12 mouse cellular contexts compared by ENCODE assay signal in genomic region chr11:96878715-96879114, GRCm38 (mm10). TPM values are rescaled to one million over a fixed set of nuclear protein-coding genes. Genes with fewer than 3 reads are reported as not detected.
DNase-seq lines count a peak whose midpoint lies in the region; ATAC-seq lines count a peak whose summit lies in the region.
"Had no signal": no experiment of that assay in that cellular context is flagged by ENCODE, and none has a peak within 500 bp of the region (broad histone marks: within the 10 kb centered on the region; RNA-seq: fewer than 3 reads in every experiment).

No protein-coding gene starts in this region.

- H3K4me2 ChIP-seq in neural tube, embryonic 11.5 days (ENCODE audit: low read depth) = no peak overlapping the region
- no peak overlapping the region for H3K4me2 ChIP-seq in forebrain, embryonic 16.5 days (ENCODE audit: low read length)
- H3K4me2 ChIP-seq: heart, embryonic 13.5 days; kidney, embryonic 15.5 days had no signal

- whole genome bisulfite sequencing in neural tube, embryonic 11.5 days = 49% methylated on average over 3 of the region's 3 CpGs
- WGBS in forebrain, embryonic 16.5 days = 29% methylated on average over 3 of the region's 3 CpGs

- no peaks in the 10 kb centered on the region for H3K9me3 ChIP-seq in neural tube, embryonic 11.5 days (ENCODE audit: control insufficient read depth, low read length)
- no peaks in the 10 kb centered on the region for H3K9me3 ChIP-seq in forebrain, embryonic 16.5 days (ENCODE audit: control insufficient read depth, low read length)
- H3K9me3 ChIP-seq: heart, embryonic 13.5 days; kidney, embryonic 15.5 days had no signal

- no peaks in the 10 kb centered on the region for H3K27me3 ChIP-seq in neural tube, embryonic 11.5 days (ENCODE audit: control insufficient read depth, insufficient read depth, low read length)
- H3K27me3 ChIP-seq in forebrain, embryonic 16.5 days (replicated peaks; ENCODE audit: control insufficient read depth, insufficient read depth, low read length) = no peaks in the 10 kb centered on the region

- H3K4me3 ChIP-seq in neural tube, embryonic 11.5 days (ENCODE audit: low read depth, low read length) = no peak overlapping the region
- no peak overlapping the region for H3K4me3 ChIP-seq in forebrain, embryonic 16.5 days (replicated peaks; ENCODE audit: low read length)
- H3K4me3 ChIP-seq: heart, embryonic 13.5 days; kidney, embryonic 15.5 days had no signal

- no peak for ATAC-seq in neural tube, embryonic 11.5 days (ENCODE audit: insufficient read depth, low FRiP score, low TSS enrichment)
- ATAC-seq in forebrain, embryonic 16.5 days = no peak
- peak; percentile 56; the same call in 1 of the 2 replicates for ATAC-seq in megakaryocyte-erythroid progenitor cell, adult 5-6 weeks (replicated peaks; ENCODE audit: low FRiP score, low TSS enrichment, poor library complexity, severe bottlenecking)

- H3K9ac ChIP-seq in neural tube, embryonic 11.5 days (ENCODE audit: low read length) = no peak overlapping the region
- H3K9ac ChIP-seq in forebrain, embryonic 16.5 days (replicated peaks; ENCODE audit: low read depth, low read length) = no peak overlapping the region
- H3K9ac ChIP-seq: heart, embryonic 13.5 days; kidney, embryonic 15.5 days had no signal

- H3K4me1 ChIP-seq in neural tube, embryonic 11.5 days (ENCODE audit: control insufficient read depth, insufficient read depth, low read length) = peaks cover 45% of the 10 kb centered on the region
- H3K4me1 ChIP-seq in forebrain, embryonic 16.5 days (replicated peaks; ENCODE audit: control insufficient read depth, insufficient read depth, low read length) = peaks cover 48% of the 10 kb centered on the region

- H3K36me3 ChIP-seq in neural tube, embryonic 11.5 days (ENCODE audit: control insufficient read depth, insufficient read depth, low read length) = no peaks in the 10 kb centered on the region
- H3K36me3 ChIP-seq in forebrain, embryonic 16.5 days (ENCODE audit: control insufficient read depth, insufficient read depth) = no peaks in the 10 kb centered on the region
- H3K36me3 ChIP-seq: heart, embryonic 13.5 days; kidney, embryonic 15.5 days had no signal

- DNase-seq in neural tube, embryonic 11.5 days (ENCODE audit: low spot score) = no peak
- DNase-seq in neural tube, embryonic 10.5 days (ENCODE audit: extremely low spot score, low spot score) = no peak
- no peak for DNase-seq in cerebellum, postnatal 36 days
- no peak for DNase-seq in ovary, postnatal 10 days (ENCODE audit: low spot score)
- no peak for DNase-seq in Muller cell, postnatal 12 days (ENCODE audit: inconsistent ontology term)
- DNase-seq: gastrocnemius, postnatal 36 days; layer of hippocampus, postnatal 36 days; lung, adult 18-20 months had no signal

- H3K27ac ChIP-seq in neural tube, embryonic 11.5 days (ENCODE audit: low read depth, low read length) = peak overlapping the region; percentile 100
- H3K27ac ChIP-seq in forebrain, embryonic 16.5 days (ENCODE audit: low read length) = 0 out of 2 replicates have a peak overlapping the region, but pooled peaks have one; percentile 27
- H3K27ac ChIP-seq: heart, embryonic 13.5 days; kidney, embryonic 15.5 days had no signal

RNA-seq across cellular contexts. Expression of gene Copz2, which starts 29.0 kb away (rescaled TPM):
- 44.8 and 46.5 TPM in 2 replicates for polyA plus RNA-seq in neural tube, embryonic 11.5 days (2014; fragmentation: Nextera tagmentation; extraction: Ambion mirVana)
- polyA plus RNA-seq in forebrain, embryonic 16.5 days (2015; fragmentation: Nextera tagmentation; extraction: Ambion mirVana) = 10.4 and 16.6 TPM in 2 replicates
- total RNA-seq in megakaryocyte-erythroid progenitor cell, adult 5-6 weeks (2014; fragmentation: Nextera tagmentation) = not detected in 2 replicates
- total RNA-seq in megakaryocyte-erythroid progenitor cell, adult 5-6 weeks (2017) = 1.0 and 3.2 TPM in 2 replicates

RNA-seq across cellular contexts. Expression of gene Cdk5rap3, which starts 37.6 kb away (rescaled TPM):
- polyA plus RNA-seq in neural tube, embryonic 11.5 days (2014; fragmentation: Nextera tagmentation; extraction: Ambion mirVana) = 92.7 and 93.1 TPM in 2 replicates
- polyA plus RNA-seq in forebrain, embryonic 16.5 days (2015; fragmentation: Nextera tagmentation; extraction: Ambion mirVana) = 103 and 106 TPM in 2 replicates
- total RNA-seq in megakaryocyte-erythroid progenitor cell, adult 5-6 weeks (2014; fragmentation: Nextera tagmentation) = 31.9 and 56.8 TPM in 2 replicates
- 18.3 and 54.6 TPM in 2 replicates for total RNA-seq in megakaryocyte-erythroid progenitor cell, adult 5-6 weeks (2017)

RNA-seq across cellular contexts. Expression of gene Nfe2l1, which starts 48.9 kb away (rescaled TPM):
- polyA plus RNA-seq in neural tube, embryonic 11.5 days (2014; fragmentation: Nextera tagmentation; extraction: Ambion mirVana) = 45.4 and 46.8 TPM in 2 replicates
- 64.8 and 68.2 TPM in 2 replicates for polyA plus RNA-seq in forebrain, embryonic 16.5 days (2015; fragmentation: Nextera tagmentation; extraction: Ambion mirVana)
- total RNA-seq in megakaryocyte-erythroid progenitor cell, adult 5-6 weeks (2014; fragmentation: Nextera tagmentation) = 22.2 and 53.3 TPM in 2 replicates
- total RNA-seq in megakaryocyte-erythroid progenitor cell, adult 5-6 weeks (2017) = 27.3 and 47.5 TPM in 2 replicates

RNA-seq across cellular contexts. Expression of gene Prr15l, which starts 49.2 kb away (rescaled TPM):
- 0.57 and 0.78 TPM in 2 replicates for polyA plus RNA-seq in neural tube, embryonic 11.5 days (2014; fragmentation: Nextera tagmentation; extraction: Ambion mirVana)
- polyA plus RNA-seq in forebrain, embryonic 16.5 days (2015; fragmentation: Nextera tagmentation; extraction: Ambion mirVana) = 0.19 and 0.27 TPM in 2 replicates
- not detected in 2 replicates for total RNA-seq in megakaryocyte-erythroid progenitor cell, adult 5-6 weeks (2014; fragmentation: Nextera tagmentation)
- total RNA-seq in megakaryocyte-erythroid progenitor cell, adult 5-6 weeks (2017) = not detected in 2 replicates
- total RNA-seq: gastrocnemius, postnatal 36 days; layer of hippocampus, postnatal 36 days had no signal
